Mouse (Mus musculus) midbrain, embryonic 12.5 days (tissue): ENCODE data around the gene Ppfia3. TPM values are rescaled to one million over a fixed set of nuclear protein-coding genes. Genes with fewer than 3 reads are reported as not detected.
"Not testable (repeated sequence)": the region's sequence is repeated elsewhere in the genome, so short reads cannot be mapped to it uniquely, and the experiment has no call there.

Source experiments
- ATAC-seq: fragments of 200-750 bp; cut with Nextera tagmentation; 2 replicates; pipeline ENCODE4 v1.8.0; 2017; ENCODE audit warnings: low read depth, moderate TSS enrichment, moderate library complexity; ENCODE audit not compliant: low FRiP score
- H3K27ac ChIP-seq: fragments of 300-500 bp; sonication (generic); replicated peaks from 2 replicates; pipeline ENCODE4 v1.5.1; 2016; ENCODE audit warnings: mild to moderate bottlenecking
- H3K27me3 ChIP-seq: fragments of 300-500 bp; sonication (generic); 2 replicates; pipeline ENCODE4 v1.6.1; 2016; ENCODE audit warnings: mild to moderate bottlenecking
- H3K36me3 ChIP-seq: fragments of 300-500 bp; sonication (generic); 2 replicates; pipeline ENCODE4 v1.6.1; 2016
- H3K4me1 ChIP-seq: fragments of 300-500 bp; sonication (generic); 2 replicates; pipeline ENCODE4 v1.6.1; 2016
- H3K4me2 ChIP-seq: fragments of 300-500 bp; sonication (generic); replicated peaks from 2 replicates; pipeline ENCODE4 v1.6.1; 2016; ENCODE audit warnings: mild to moderate bottlenecking, moderate library complexity
- H3K4me3 ChIP-seq: fragments of 300-500 bp; sonication (generic); 2 replicates; pipeline ENCODE4 v1.5.1; 2016; ENCODE audit warnings: mild to moderate bottlenecking
- H3K9ac ChIP-seq: fragments of 300-500 bp; sonication (generic); replicated peaks from 2 replicates; pipeline ENCODE4 v1.6.1; 2016; ENCODE audit warnings: mild to moderate bottlenecking, moderate library complexity
- H3K9me3 ChIP-seq: fragments of 300-500 bp; sonication (generic); 2 replicates; pipeline ENCODE4 v1.6.1; 2016; ENCODE audit warnings: mild to moderate bottlenecking
- WGBS: fragments of 180-500 bp; shearing (Covaris S2); methylation state at CpG from one replicate; pipeline ENCODE4 v1.1.7; 2016; 5-methylcytosine and 5-hydroxymethylcytosine counted together
- polyA plus RNA-seq: library from polyadenylated mRNA; unstranded; fragments of >200 nt; fragmentation: Nextera tagmentation; extraction: Ambion mirVana; gene quantifications from 2 replicates; pipeline ENCODE4 v1.2.1, GENCODE M21; 2016

Gene Ppfia3
- polyA plus RNA-seq, 1 experiment from 2014 or later, result 15.0 TPM

DNA sequence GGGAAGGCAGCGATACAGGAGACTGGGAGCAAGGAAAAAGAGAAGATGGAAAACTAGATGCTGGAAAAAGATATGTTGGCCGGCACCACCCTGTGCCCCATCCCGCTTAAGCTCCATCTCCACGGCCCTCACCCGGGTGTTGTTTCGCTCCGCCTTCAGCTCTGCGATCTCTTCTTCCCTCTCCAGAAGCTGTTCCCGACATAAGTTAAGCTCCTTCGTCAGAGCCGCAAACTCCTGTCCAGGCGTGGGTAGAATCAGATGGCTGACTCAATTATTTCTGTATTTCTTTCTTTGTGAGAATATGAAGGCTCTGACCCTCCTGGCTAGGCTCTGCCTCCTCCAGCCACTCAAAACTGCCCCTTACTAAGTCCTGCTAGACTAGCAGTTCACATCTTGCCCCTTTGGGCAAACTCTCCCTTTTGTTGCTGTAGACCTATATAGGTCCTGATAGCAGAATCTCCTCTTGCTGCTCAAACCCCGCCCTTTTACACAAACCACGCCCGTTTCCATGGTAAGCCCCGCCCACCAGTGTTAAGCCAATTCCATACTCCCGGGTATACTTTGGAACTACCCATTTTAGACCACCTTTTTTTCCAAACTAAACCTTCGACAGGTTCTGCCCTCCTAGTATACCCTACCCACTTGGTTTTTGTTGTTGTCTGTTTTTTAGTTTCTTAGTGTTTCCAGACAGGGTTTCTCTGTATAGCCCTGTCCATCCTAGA is 6.3 kb downstream of the Ppfia3 start:
- WGBS, result 50% methylated on average over 18 of the region's 18 CpGs
- no peak; the same call in 1 of the 2 replicates for ATAC-seq
- Histone ChIP-seq H3K4me1 (peaks cover 21% of the 10 kb centered on the region), H3K9ac (no peak overlapping the region), H3K36me3 (peaks cover 23% of the 10 kb centered on the region), H3K9me3 (no peaks in the 10 kb centered on the region), H3K4me2 (peak overlapping the region; percentile 81), H3K27ac (no peak overlapping the region), H3K4me3 (no peak overlapping the region), H3K27me3 (peaks cover 37% of the 10 kb centered on the region)

DNA sequence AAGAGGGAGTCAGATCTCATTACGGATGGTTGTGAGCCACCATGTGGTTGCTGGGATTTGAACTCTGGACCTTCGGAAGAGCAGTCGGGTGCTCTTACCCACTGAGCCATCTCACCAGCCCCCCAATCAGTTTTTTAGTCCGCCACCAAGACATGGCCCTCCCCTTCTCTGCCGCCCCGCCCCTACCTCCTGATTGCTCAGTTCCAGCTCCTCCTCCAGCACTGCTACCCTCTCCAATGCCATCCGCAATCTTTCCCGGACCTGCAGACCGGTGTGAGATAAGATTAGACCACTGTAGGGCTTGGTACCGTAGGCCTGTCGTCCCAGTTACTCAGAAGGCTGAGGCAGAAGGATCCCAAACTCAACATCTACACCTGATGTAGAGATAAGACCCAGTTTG is 7.7 kb downstream of the Ppfia3 start:
- WGBS, result 65% methylated on average over 11 of the region's 11 CpGs
- H3K4me2 ChIP-seq, H3K4me3 ChIP-seq, H3K27ac ChIP-seq, H3K9me3 ChIP-seq, H3K9ac ChIP-seq, ATAC-seq: not testable (repeated sequence)
- Histone ChIP-seq H3K27me3 (peaks cover 32% of the 10 kb centered on the region), H3K36me3 (peaks cover 33% of the 10 kb centered on the region), H3K4me1 (peaks cover 16% of the 10 kb centered on the region)

DNA sequence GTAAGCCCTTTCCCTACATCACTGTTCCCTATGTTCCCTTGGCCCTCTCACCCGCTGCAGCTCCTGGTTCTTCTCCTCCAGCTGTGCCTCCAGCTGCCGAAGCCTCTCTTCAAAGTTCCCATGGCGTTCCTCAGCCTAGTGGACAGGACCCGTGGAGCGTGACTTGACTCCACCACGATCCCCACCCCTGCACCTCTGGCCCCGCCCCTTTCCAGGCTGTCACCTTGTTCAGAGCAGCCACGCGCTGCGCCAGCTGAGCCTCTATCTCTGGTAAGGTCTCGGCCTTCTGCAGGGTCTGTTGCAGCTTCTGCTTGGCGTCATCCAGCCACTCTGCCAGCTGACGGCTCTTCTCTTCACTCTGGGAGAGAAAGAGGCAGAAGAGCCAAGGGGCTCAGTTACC is 10.7 kb downstream of the Ppfia3 start:
- no peaks in the 10 kb centered on the region for H3K4me1 ChIP-seq
- no peak overlapping the region for H3K9ac ChIP-seq
- no peak for ATAC-seq
- H3K4me3 ChIP-seq, result no peak overlapping the region
- no peak overlapping the region for H3K27ac ChIP-seq
- peaks cover 55% of the 10 kb centered on the region for H3K36me3 ChIP-seq
- no peaks in the 10 kb centered on the region for H3K9me3 ChIP-seq
- WGBS, result 62% methylated on average over 13 of the region's 13 CpGs
- peaks cover 6% of the 10 kb centered on the region for H3K27me3 ChIP-seq
- no peak overlapping the region for H3K4me2 ChIP-seq

GRCm38 (mm10) chr7:45355318-45356020 is 11.3 kb downstream of the Ppfia3 start:
- H3K4me1 ChIP-seq, result no peaks in the 10 kb centered on the region
- H3K9me3 ChIP-seq, result no peaks in the 10 kb centered on the region
- WGBS, result 80% methylated on average over 15 of the region's 15 CpGs
- H3K9ac ChIP-seq, result no peak overlapping the region
- peaks cover 62% of the 10 kb centered on the region for H3K36me3 ChIP-seq
- peaks cover 6% of the 10 kb centered on the region for H3K27me3 ChIP-seq
- no peak for ATAC-seq
- H3K4me2 ChIP-seq, result no peak overlapping the region
- H3K27ac ChIP-seq, result no peak overlapping the region
- no peak overlapping the region for H3K4me3 ChIP-seq

GRCm38 (mm10) chr7:45353041-45353440 is 13.8 kb downstream of the Ppfia3 start:
- Histone ChIP-seq H3K4me1 (no peaks in the 10 kb centered on the region), H3K4me3 (no peak overlapping the region), H3K9me3 (no peaks in the 10 kb centered on the region), H3K27ac (no peak overlapping the region), H3K9ac (no peak overlapping the region), H3K27me3 (no peaks in the 10 kb centered on the region), H3K36me3 (peaks cover 82% of the 10 kb centered on the region), H3K4me2 (no peak overlapping the region)
- WGBS, result 26% methylated on average over 5 of the region's 5 CpGs
- no peak for ATAC-seq

- no peak overlapping the region for H3K4me2 ChIP-seq
- H3K36me3 ChIP-seq, result peaks cover 71% of the 10 kb centered on the region
- no peak overlapping the region for H3K9ac ChIP-seq
- H3K4me3 ChIP-seq, result no peak overlapping the region
- ATAC-seq, result no peak
- H3K4me1 ChIP-seq, result no peaks in the 10 kb centered on the region
- peaks cover 11% of the 10 kb centered on the region; the same call in 1 of the 2 replicates for H3K27me3 ChIP-seq
- no peaks in the 10 kb centered on the region for H3K9me3 ChIP-seq
- 83% methylated on average over 13 of the region's 13 CpGs for WGBS
- no peak overlapping the region for H3K27ac ChIP-seq
These were observed 19.9 kb downstream of the Ppfia3 start for GRCm38 (mm10) chr7:45346905-45347304.

DNA sequence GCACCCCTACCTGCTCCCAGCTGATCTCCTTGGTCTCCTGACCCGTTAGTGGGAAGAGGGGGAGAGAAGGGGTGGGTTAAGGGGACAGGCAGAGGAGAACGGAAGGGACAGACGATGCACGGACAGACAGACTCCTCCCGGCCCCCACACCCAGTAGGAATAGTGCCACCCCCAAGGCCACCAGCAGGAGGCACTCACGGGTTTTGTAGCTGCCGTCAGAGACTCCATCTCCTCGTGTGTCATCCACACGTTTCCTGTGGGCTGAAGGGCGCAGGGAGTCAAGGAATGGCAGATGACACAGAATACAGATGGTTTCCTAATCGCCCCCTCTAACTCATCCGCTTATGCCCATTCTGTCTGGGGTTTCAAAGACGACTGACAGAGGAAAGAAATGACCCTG is 23.3 kb downstream of the Ppfia3 start:
- no peaks in the 10 kb centered on the region for H3K9me3 ChIP-seq
- H3K4me2 ChIP-seq, result no peak overlapping the region
- no peak overlapping the region for H3K27ac ChIP-seq
- ATAC-seq, result no peak
- peaks cover 38% of the 10 kb centered on the region for H3K36me3 ChIP-seq
- H3K4me1 ChIP-seq, result peaks cover 25% of the 10 kb centered on the region
- no peak overlapping the region for H3K9ac ChIP-seq
- H3K4me3 ChIP-seq, result no peak overlapping the region
- WGBS, result 30% methylated on average over 13 of the region's 13 CpGs
- peaks cover 26% of the 10 kb centered on the region for H3K27me3 ChIP-seq

DNA sequence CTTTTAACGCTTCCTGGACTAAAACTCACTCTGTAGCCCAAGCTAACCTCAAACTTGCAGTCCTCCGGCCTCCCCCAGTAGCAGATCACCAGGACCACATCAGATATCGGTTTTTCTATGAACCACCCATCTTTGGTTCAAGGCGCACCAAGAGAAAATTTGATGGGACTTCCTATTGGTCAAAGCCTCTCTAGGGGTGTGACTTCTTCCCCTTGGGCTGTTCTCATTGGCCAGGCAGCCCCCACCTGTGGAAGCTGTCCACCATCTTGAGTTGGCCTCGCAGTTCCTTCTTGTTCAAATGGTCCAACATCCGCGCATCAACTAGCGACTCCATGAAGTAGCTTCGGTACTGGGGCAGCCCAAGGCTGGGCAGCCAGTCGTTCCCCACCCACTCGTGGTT is 24.7 kb downstream of the Ppfia3 start:
- WGBS, result 91% methylated on average over 11 of the region's 11 CpGs
- peaks cover 35% of the 10 kb centered on the region for H3K4me1 ChIP-seq
- no peaks in the 10 kb centered on the region for H3K9me3 ChIP-seq
- no peak overlapping the region for H3K27ac ChIP-seq
- no peak overlapping the region for H3K4me3 ChIP-seq
- peaks cover 37% of the 10 kb centered on the region for H3K27me3 ChIP-seq
- no peak overlapping the region for H3K4me2 ChIP-seq
- no peak overlapping the region for H3K9ac ChIP-seq
- ATAC-seq, result no peak
- H3K36me3 ChIP-seq, result peaks cover 23% of the 10 kb centered on the region

- ATAC-seq, result no peak
- Histone ChIP-seq H3K4me1 (peaks cover 35% of the 10 kb centered on the region), H3K4me3 (no peak overlapping the region), H3K9ac (no peak overlapping the region), H3K4me2 (peak overlapping the region; percentile 86; the same call in 1 of the 2 replicates), H3K9me3 (no peaks in the 10 kb centered on the region), H3K27ac (no peak overlapping the region), H3K27me3 (peaks cover 45% of the 10 kb centered on the region), H3K36me3 (peaks cover 16% of the 10 kb centered on the region)
- 4% methylated on average over 8 of the region's 8 CpGs for WGBS
These were observed 25.5 kb downstream of the Ppfia3 start for GRCm38 (mm10) chr7:45341303-45341702.

DNA sequence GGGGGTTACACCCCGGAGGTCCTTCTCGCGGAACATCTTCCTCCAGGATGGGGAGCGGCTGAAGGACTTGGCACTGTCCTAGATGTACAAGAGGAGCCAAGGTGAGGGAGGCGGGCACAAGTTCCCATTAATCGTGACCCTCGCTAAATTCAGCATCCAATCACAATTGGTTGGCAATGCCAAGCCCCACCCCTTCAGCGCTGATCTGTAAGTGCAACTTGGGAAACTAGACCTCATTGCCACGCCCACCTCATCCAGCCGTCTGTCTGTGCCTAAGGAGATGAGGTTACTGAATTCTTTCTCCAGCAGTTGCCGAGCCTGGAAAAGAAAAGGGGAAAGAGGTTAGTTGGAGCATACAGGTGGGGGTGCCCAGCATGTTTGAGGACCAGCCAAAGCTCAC is 26.1 kb downstream of the Ppfia3 start:
- Histone ChIP-seq H3K27me3 (peaks cover 51% of the 10 kb centered on the region), H3K27ac (no peak overlapping the region), H3K9me3 (no peaks in the 10 kb centered on the region), H3K36me3 (peaks cover 9% of the 10 kb centered on the region), H3K4me2 (peak overlapping the region; percentile 86), H3K4me1 (peaks cover 35% of the 10 kb centered on the region), H3K4me3 (peak overlapping the region; percentile 52), H3K9ac (no peak overlapping the region)
- 4% methylated on average over 11 of the region's 11 CpGs for WGBS
- ATAC-seq, result no peak

DNA sequence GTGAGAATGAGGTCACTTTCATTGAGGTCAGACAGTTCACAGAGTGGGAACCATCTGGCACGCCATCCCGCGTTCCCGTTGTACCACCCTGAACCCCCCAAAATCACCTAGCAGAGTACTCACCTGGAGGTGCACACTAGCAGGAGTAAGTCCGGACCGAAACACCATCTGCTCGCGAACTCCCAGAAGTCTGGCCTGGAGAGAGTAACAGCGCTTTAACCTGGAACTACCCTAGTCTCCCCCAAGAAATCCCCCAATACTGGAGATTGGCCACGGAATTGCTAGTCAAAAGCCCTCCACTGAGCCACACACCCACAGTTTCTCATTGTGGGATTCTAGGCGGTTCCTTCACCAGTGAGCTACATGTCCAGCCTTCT is 26.8 kb downstream of the Ppfia3 start:
- H3K36me3 ChIP-seq, result peaks cover 3% of the 10 kb centered on the region; the same call in 1 of the 2 replicates
- peaks cover 35% of the 10 kb centered on the region for H3K4me1 ChIP-seq
- peak overlapping the region; percentile 86 for H3K4me2 ChIP-seq
- peak overlapping the region; percentile 52 for H3K4me3 ChIP-seq
- WGBS, result 2% methylated on average over 11 of the region's 11 CpGs
- ATAC-seq, result no peak
- H3K27me3 ChIP-seq, result peaks cover 56% of the 10 kb centered on the region
- no peak overlapping the region for H3K27ac ChIP-seq
- H3K9ac ChIP-seq, result 0 out of 2 replicates have a peak overlapping the region, but pooled peaks have one; percentile 68
- no peaks in the 10 kb centered on the region for H3K9me3 ChIP-seq

- Histone ChIP-seq H3K27me3 (peaks cover 61% of the 10 kb centered on the region), H3K27ac (peak overlapping the region; percentile 56), H3K4me1 (peaks cover 40% of the 10 kb centered on the region), H3K9ac (peak overlapping the region; percentile 68), H3K9me3 (no peaks in the 10 kb centered on the region), H3K36me3 (no peaks in the 10 kb centered on the region; the same call in 1 of the 2 replicates), H3K4me2 (peak overlapping the region; percentile 86), H3K4me3 (peak overlapping the region; percentile 52)
- WGBS, result under 1% methylated on average over 39 of the region's 39 CpGs
- peak; percentile 89 for ATAC-seq
These were observed 27.3 kb downstream of the Ppfia3 start for GRCm38 (mm10) chr7:45339410-45340065.
